Mouse (Mus musculus): ENCODE data around the gene Aqr. TPM values are rescaled to one million over a fixed set of nuclear protein-coding genes. Genes with fewer than 3 reads are reported as not detected.

Gene Aqr
- total and polyA plus RNA-seq, 2 experiments from 2014 or later: 15.0 to 18.6 TPM

- Histone ChIP-seq H3K9me3 (replicated peaks; ENCODE audit: control insufficient read depth, low read length) (no peaks in the 10 kb centered on the region), H3K4me3 (ENCODE audit: low read depth, low read length) (no peak overlapping the region), H3K4me1 (ENCODE audit: control insufficient read depth, insufficient read depth) (peaks cover 12% of the 10 kb centered on the region; the same call in 1 of the 2 replicates), H3K27me3 (ENCODE audit: control insufficient read depth, insufficient read depth, low read length) (no peaks in the 10 kb centered on the region), H3K9ac (replicated peaks; ENCODE audit: low read depth, low read length) (no peak overlapping the region), H3K4me2 (ENCODE audit: low read depth, low read length) (no peak overlapping the region), H3K27ac (ENCODE audit: low read depth) (no peak overlapping the region), H3K36me3 (replicated peaks; ENCODE audit: control insufficient read depth, insufficient read depth, low read length) (peaks cover 64% of the 10 kb centered on the region)
- WGBS: 83% methylated on average over 4 of the region's 4 CpGs
- TF ChIP-seq EP300 (IDR thresholded peaks at IDR 0.05; ENCODE audit: low read depth) (no peak), CTCF (IDR thresholded peaks at IDR 0.05; ENCODE audit: low read depth) (no peak)
- DNase-seq (ENCODE audit: low spot score): no peak
- ATAC-seq (ENCODE audit: insufficient read depth, low read depth): no peak
Measured at GRCm38 (mm10) chr2:114133355-114133754, 53.5 kb downstream of the Aqr start.

DNA sequence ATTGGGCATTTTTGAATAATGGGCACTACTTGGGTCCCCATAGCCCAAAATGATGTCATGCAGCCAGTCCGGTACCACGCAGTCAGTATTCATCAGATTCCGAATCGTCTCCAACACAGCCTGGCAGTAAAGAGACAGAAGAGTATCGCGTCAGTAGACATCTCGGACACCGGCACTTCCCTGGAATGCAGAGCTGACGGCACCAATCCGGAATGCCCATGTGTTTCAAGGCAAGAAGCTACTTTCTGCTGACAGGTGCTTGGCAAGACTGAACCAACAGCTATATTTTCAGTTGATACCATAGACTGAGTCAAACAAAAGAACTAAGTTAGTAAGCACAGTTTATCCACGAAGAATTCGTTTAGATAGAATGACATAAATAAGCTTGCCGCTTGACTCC is 56.2 kb downstream of the Aqr start:
- ATAC-seq (ENCODE audit: insufficient read depth, low read depth): peak; percentile 87
- peaks cover 58% of the 10 kb centered on the region for H3K36me3 ChIP-seq (replicated peaks; ENCODE audit: control insufficient read depth, insufficient read depth, low read length)
- H3K27me3 ChIP-seq (ENCODE audit: control insufficient read depth, insufficient read depth, low read length): no peaks in the 10 kb centered on the region
- 0 out of 2 replicates have a peak overlapping the region, but pooled peaks have one; percentile 20 for H3K9ac ChIP-seq (replicated peaks; ENCODE audit: low read depth, low read length)
- DNase-seq (ENCODE audit: low spot score): peak; percentile 74
- no peak overlapping the region for H3K4me3 ChIP-seq (ENCODE audit: low read depth, low read length)
- peak overlapping the region; percentile 88 for H3K27ac ChIP-seq (ENCODE audit: low read depth)
- peak overlapping the region; percentile 13; the same call in 1 of the 2 replicates for H3K4me2 ChIP-seq (ENCODE audit: low read depth, low read length)
- peaks cover 12% of the 10 kb centered on the region; the same call in 1 of the 2 replicates for H3K4me1 ChIP-seq (ENCODE audit: control insufficient read depth, insufficient read depth)
- WGBS: 40% methylated on average over 13 of the region's 13 CpGs
- no peak for TF ChIP-seq CTCF (IDR thresholded peaks at IDR 0.05; ENCODE audit: low read depth)
- TF ChIP-seq EP300 (IDR thresholded peaks at IDR 0.05; ENCODE audit: low read depth): no peak; the same call in 1 of the 2 replicates
- no peaks in the 10 kb centered on the region for H3K9me3 ChIP-seq (replicated peaks; ENCODE audit: control insufficient read depth, low read length)

DNA sequence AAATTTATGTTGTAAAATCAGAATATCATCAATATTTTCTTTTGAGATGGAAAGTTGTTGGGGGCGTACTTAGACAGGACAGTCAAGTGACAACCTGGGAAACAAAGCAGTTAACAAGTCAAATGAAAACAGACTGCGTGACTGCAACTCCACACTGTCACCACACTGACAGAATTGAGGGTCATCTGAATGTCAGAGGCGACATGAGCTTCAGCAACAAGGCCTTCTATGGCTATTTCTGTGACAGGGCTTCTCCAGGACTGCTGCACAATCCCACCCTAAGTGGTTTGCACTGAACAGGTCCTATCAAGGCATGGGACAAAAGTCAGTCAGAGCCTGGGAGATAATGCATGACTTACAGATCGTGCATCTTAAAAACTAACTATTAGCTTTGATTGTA is 63.5 kb downstream of the Aqr start:
- no peak for TF ChIP-seq CTCF (IDR thresholded peaks at IDR 0.05; ENCODE audit: low read depth)
- peak; percentile 45; the same call in 1 of the 2 replicates for TF ChIP-seq EP300 (IDR thresholded peaks at IDR 0.05; ENCODE audit: low read depth)
- peaks cover 47% of the 10 kb centered on the region for H3K36me3 ChIP-seq (replicated peaks; ENCODE audit: control insufficient read depth, insufficient read depth, low read length)
- H3K4me2 ChIP-seq (ENCODE audit: low read depth, low read length): no peak overlapping the region
- H3K27me3 ChIP-seq (ENCODE audit: control insufficient read depth, insufficient read depth, low read length): no peaks in the 10 kb centered on the region
- H3K9ac ChIP-seq (replicated peaks; ENCODE audit: low read depth, low read length): no peak overlapping the region
- ATAC-seq (ENCODE audit: insufficient read depth, low read depth) (peak; percentile 95), DNase-seq (ENCODE audit: low spot score) (peak; percentile 77)
- WGBS: 48% methylated on average over 4 of the region's 4 CpGs
- no peak overlapping the region for H3K4me3 ChIP-seq (ENCODE audit: low read depth, low read length)
- no peaks in the 10 kb centered on the region for H3K4me1 ChIP-seq (ENCODE audit: control insufficient read depth, insufficient read depth)
- no peaks in the 10 kb centered on the region for H3K9me3 ChIP-seq (replicated peaks; ENCODE audit: control insufficient read depth, low read length)
- peak overlapping the region; percentile 76 for H3K27ac ChIP-seq (ENCODE audit: low read depth)

- Histone ChIP-seq H3K4me2 (ENCODE audit: low read depth, low read length) (no peak overlapping the region), H3K36me3 (replicated peaks; ENCODE audit: control insufficient read depth, insufficient read depth, low read length) (peaks cover 52% of the 10 kb centered on the region), H3K4me1 (ENCODE audit: control insufficient read depth, insufficient read depth) (no peaks in the 10 kb centered on the region), H3K4me3 (ENCODE audit: low read depth, low read length) (no peak overlapping the region), H3K27me3 (ENCODE audit: control insufficient read depth, insufficient read depth, low read length) (no peaks in the 10 kb centered on the region), H3K27ac (ENCODE audit: low read depth) (no peak overlapping the region), H3K9me3 (replicated peaks; ENCODE audit: control insufficient read depth, low read length) (no peaks in the 10 kb centered on the region), H3K9ac (replicated peaks; ENCODE audit: low read depth, low read length) (no peak overlapping the region)
- ATAC-seq (ENCODE audit: insufficient read depth, low read depth): no peak
- 76% methylated on average over 7 of the region's 7 CpGs for WGBS
- no peak for TF ChIP-seq CTCF (IDR thresholded peaks at IDR 0.05; ENCODE audit: low read depth)
- TF ChIP-seq EP300 (IDR thresholded peaks at IDR 0.05; ENCODE audit: low read depth): no peak
- DNase-seq (ENCODE audit: low spot score): no peak
Measured at GRCm38 (mm10) chr2:114119451-114119850, 67.4 kb downstream of the Aqr start.

- Histone ChIP-seq H3K9me3 (replicated peaks; ENCODE audit: control insufficient read depth, low read length) (no peaks in the 10 kb centered on the region), H3K4me3 (ENCODE audit: low read depth, low read length) (no peak overlapping the region), H3K9ac (replicated peaks; ENCODE audit: low read depth, low read length) (no peak overlapping the region), H3K27ac (ENCODE audit: low read depth) (no peak overlapping the region), H3K4me1 (ENCODE audit: control insufficient read depth, insufficient read depth) (no peaks in the 10 kb centered on the region), H3K4me2 (ENCODE audit: low read depth, low read length) (no peak overlapping the region), H3K27me3 (ENCODE audit: control insufficient read depth, insufficient read depth, low read length) (no peaks in the 10 kb centered on the region), H3K36me3 (replicated peaks; ENCODE audit: control insufficient read depth, insufficient read depth, low read length) (peaks cover 66% of the 10 kb centered on the region)
- no peak for DNase-seq (ENCODE audit: low spot score)
- WGBS: 90% methylated on average over 3 of the region's 3 CpGs
- TF ChIP-seq CTCF (IDR thresholded peaks at IDR 0.05; ENCODE audit: low read depth) (no peak), EP300 (IDR thresholded peaks at IDR 0.05; ENCODE audit: low read depth) (no peak)
- no peak for ATAC-seq (ENCODE audit: insufficient read depth, low read depth)
Measured at GRCm38 (mm10) chr2:114117665-114118064, 69.2 kb downstream of the Aqr start.

DNA sequence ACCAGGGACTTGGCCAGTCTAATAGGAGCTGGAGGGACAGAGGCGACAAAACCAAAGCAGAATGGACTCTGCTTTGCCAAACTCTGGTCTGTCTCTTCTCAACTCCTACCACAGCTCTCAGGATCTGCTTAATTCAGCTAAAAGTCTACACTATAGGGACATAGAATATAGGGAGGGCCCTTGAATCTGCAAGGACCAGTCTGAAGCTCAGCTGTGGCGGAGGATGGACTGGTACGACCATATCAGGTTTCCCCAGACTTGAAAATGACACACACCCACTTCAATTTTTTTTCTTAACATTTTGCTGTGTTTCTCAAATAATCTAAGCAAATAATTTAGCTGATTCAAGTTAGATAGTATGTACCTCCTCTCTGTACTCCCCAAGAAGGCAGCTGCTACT is 69.6 kb downstream of the Aqr start:
- Histone ChIP-seq H3K4me3 (ENCODE audit: low read depth, low read length) (no peak overlapping the region), H3K9me3 (replicated peaks; ENCODE audit: control insufficient read depth, low read length) (no peaks in the 10 kb centered on the region), H3K36me3 (replicated peaks; ENCODE audit: control insufficient read depth, insufficient read depth, low read length) (peaks cover 70% of the 10 kb centered on the region), H3K27ac (ENCODE audit: low read depth) (no peak overlapping the region), H3K4me2 (ENCODE audit: low read depth, low read length) (no peak overlapping the region), H3K27me3 (ENCODE audit: control insufficient read depth, insufficient read depth, low read length) (no peaks in the 10 kb centered on the region), H3K4me1 (ENCODE audit: control insufficient read depth, insufficient read depth) (no peaks in the 10 kb centered on the region), H3K9ac (replicated peaks; ENCODE audit: low read depth, low read length) (no peak overlapping the region)
- WGBS: 97% methylated on average over 3 of the region's 3 CpGs
- ATAC-seq (ENCODE audit: insufficient read depth, low read depth) (no peak), DNase-seq (ENCODE audit: low spot score) (no peak)
- TF ChIP-seq CTCF (IDR thresholded peaks at IDR 0.05; ENCODE audit: low read depth) (no peak), EP300 (IDR thresholded peaks at IDR 0.05; ENCODE audit: low read depth) (no peak)

Measured in heart, postnatal 0 days (tissue).